In genomic region chr10:88826188-88826946, GRCm38 (mm10) we compare ENCODE assay signal across 8 mouse cellular contexts. TPM values are rescaled to one million over a fixed set of nuclear protein-coding genes. Genes with fewer than 3 reads are reported as not detected.
DNase-seq lines count a peak whose midpoint lies in the region; ATAC-seq and TF ChIP-seq lines count a peak whose summit lies in the region.

Utp20 (minus strand) TSS chr10:88826804.

- ATAC-seq in CD4-positive, CD25-positive, alpha-beta regulatory T cell, adult 4 months = peak; percentile 100
- peak; percentile 95 for ATAC-seq in heart, embryonic 15.5 days (replicated peaks; ENCODE audit: insufficient number of reproducible peaks, insufficient read depth, low FRiP score, low read depth)
- peak; percentile 95 for ATAC-seq in liver, embryonic 14.5 days (ENCODE audit: insufficient read depth)
- peak; percentile 99 for ATAC-seq in neural tube, embryonic 11.5 days (ENCODE audit: insufficient read depth, low FRiP score, low TSS enrichment)
- peak; percentile 99 for ATAC-seq in stomach, postnatal 0 days (ENCODE audit: low FRiP score, low TSS enrichment)

- no peaks in the 10 kb centered on the region for H3K9me3 ChIP-seq in forebrain, embryonic 10.5 days
- H3K9me3 ChIP-seq in heart, embryonic 15.5 days (replicated peaks) = no peaks in the 10 kb centered on the region
- no peaks in the 10 kb centered on the region for H3K9me3 ChIP-seq in liver, embryonic 14.5 days (ENCODE audit: control insufficient read depth, low read length)
- no peaks in the 10 kb centered on the region for H3K9me3 ChIP-seq in neural tube, embryonic 11.5 days (ENCODE audit: control insufficient read depth, low read length)
- no peaks in the 10 kb centered on the region for H3K9me3 ChIP-seq in stomach, postnatal 0 days (ENCODE audit: control insufficient read depth, low read length)

- H3K4me3 ChIP-seq in forebrain, embryonic 10.5 days = peak within 1 kb of the TSS; percentile 91
- H3K4me3 ChIP-seq in heart, embryonic 15.5 days = peak within 1 kb of the TSS; percentile 97
- H3K4me3 ChIP-seq in liver, embryonic 14.5 days (ENCODE audit: insufficient read depth in 1 of 2, low read depth in 2 of 2, low read length in 2 of 2) = peak within 1 kb of the TSS; percentile 66 to 83
- H3K4me3 ChIP-seq in neural tube, embryonic 11.5 days (ENCODE audit: low read depth, low read length) = peak within 1 kb of the TSS; percentile 89
- peak within 1 kb of the TSS; percentile 87 for H3K4me3 ChIP-seq in stomach, postnatal 0 days (ENCODE audit: low read depth, low read length)

- no peaks in the 10 kb centered on the region for H3K27me3 ChIP-seq in forebrain, embryonic 10.5 days (ENCODE audit: poor library complexity, severe bottlenecking)
- no peaks in the 10 kb centered on the region for H3K27me3 ChIP-seq in heart, embryonic 15.5 days
- no peaks in the 10 kb centered on the region for H3K27me3 ChIP-seq in liver, embryonic 14.5 days (ENCODE audit: control insufficient read depth, insufficient read depth, low read length)
- H3K27me3 ChIP-seq in neural tube, embryonic 11.5 days (ENCODE audit: control insufficient read depth, insufficient read depth, low read length) = no peaks in the 10 kb centered on the region
- no peaks in the 10 kb centered on the region for H3K27me3 ChIP-seq in stomach, postnatal 0 days (ENCODE audit: control insufficient read depth, insufficient read depth, low read length)

- peaks cover 37% of the 10 kb centered on the region for H3K36me3 ChIP-seq in forebrain, embryonic 10.5 days (replicated peaks)
- peaks cover 14% of the 10 kb centered on the region for H3K36me3 ChIP-seq in heart, embryonic 15.5 days
- no peaks in the 10 kb centered on the region; the same call in 1 of the 2 replicates for H3K36me3 ChIP-seq in liver, embryonic 14.5 days (replicated peaks; ENCODE audit: control insufficient read depth, insufficient read depth, low read depth)
- no peaks in the 10 kb centered on the region for H3K36me3 ChIP-seq in neural tube, embryonic 11.5 days (ENCODE audit: control insufficient read depth, insufficient read depth, low read length)
- H3K36me3 ChIP-seq in stomach, postnatal 0 days (ENCODE audit: control insufficient read depth, insufficient read depth, low read length) = no peaks in the 10 kb centered on the region; the same call in 1 of the 2 replicates

- peak; percentile 53 for DNase-seq in c-Kit-negative CD71-positive TER-119-positive erythroid progenitor cells, embryonic 14.5 days (ENCODE audit: low read depth, low spot score)
- peak; percentile 82 for DNase-seq in forebrain, embryonic 10.5 days (ENCODE audit: extremely low spot score, low spot score)
- peak; percentile 88 to 91 for DNase-seq in kidney, postnatal 25 days
- peak; percentile 66 to 72 (median 68) for DNase-seq in liver, embryonic 14.5 days (ENCODE audit: low read depth in 3 of 3, low spot score in 3 of 3)
- peak; percentile 85 for DNase-seq in neural tube, embryonic 11.5 days (ENCODE audit: low spot score)
- DNase-seq in stomach, postnatal 0 days (ENCODE audit: low spot score) = peak; percentile 88

- TF ChIP-seq CTCF in liver, embryonic 14.5 days (IDR thresholded peaks at IDR 0.05; ENCODE audit: low read depth) = no peak
- TF ChIP-seq CTCF in stomach, postnatal 0 days (IDR thresholded peaks at IDR 0.05; ENCODE audit: low read depth) = no peak

- H3K27ac ChIP-seq in forebrain, embryonic 10.5 days = peak within 1 kb of the TSS; percentile 87
- peak within 1 kb of the TSS; percentile 55; the same call in 1 of the 2 replicates for H3K27ac ChIP-seq in heart, embryonic 15.5 days
- H3K27ac ChIP-seq in liver, embryonic 14.5 days = no peak within 1 kb of the TSS
- H3K27ac ChIP-seq in neural tube, embryonic 11.5 days (ENCODE audit: low read depth, low read length) = no peak within 1 kb of the TSS
- H3K27ac ChIP-seq in stomach, postnatal 0 days (replicated peaks) = no peak within 1 kb of the TSS

- WGBS in forebrain, embryonic 10.5 days = under 1% methylated on average over 44 of the region's 44 CpGs
- WGBS in heart, embryonic 15.5 days = under 1% methylated on average over 44 of the region's 44 CpGs
- WGBS in liver, embryonic 14.5 days (ENCODE audit: insufficient replicate concordance) = under 1% methylated on average over 44 of the region's 44 CpGs
- under 1% methylated on average over 44 of the region's 44 CpGs for WGBS in neural tube, embryonic 11.5 days
- under 1% methylated on average over 44 of the region's 44 CpGs for WGBS in stomach, postnatal 0 days

- H3K9ac ChIP-seq in heart, embryonic 15.5 days = peak within 1 kb of the TSS; percentile 69
- peak within 1 kb of the TSS; percentile 55 for H3K9ac ChIP-seq in liver, embryonic 14.5 days (replicated peaks)
- peak within 1 kb of the TSS; percentile 80 for H3K9ac ChIP-seq in neural tube, embryonic 11.5 days (ENCODE audit: low read length)
- H3K9ac ChIP-seq in stomach, postnatal 0 days (ENCODE audit: low read length) = peak within 1 kb of the TSS; percentile 66

- H3K4me2 ChIP-seq in heart, embryonic 15.5 days = peak within 1 kb of the TSS; percentile 85
- H3K4me2 ChIP-seq in liver, embryonic 14.5 days (ENCODE audit: low read depth) = peak within 1 kb of the TSS; percentile 77
- H3K4me2 ChIP-seq in neural tube, embryonic 11.5 days (ENCODE audit: low read depth) = peak within 1 kb of the TSS; percentile 72
- H3K4me2 ChIP-seq in stomach, postnatal 0 days (replicated peaks; ENCODE audit: low read depth) = peak within 1 kb of the TSS; percentile 70

- peaks cover 14% of the 10 kb centered on the region for H3K4me1 ChIP-seq in forebrain, embryonic 10.5 days
- peaks cover 8% of the 10 kb centered on the region; the same call in 1 of the 2 replicates for H3K4me1 ChIP-seq in heart, embryonic 15.5 days (replicated peaks)
- H3K4me1 ChIP-seq in liver, embryonic 14.5 days (replicated peaks; ENCODE audit: control insufficient read depth in 2 of 2, insufficient read depth in 2 of 2, low read length in 1 of 2) = peaks cover 6 to 7% of the 10 kb centered on the region in 2 experiments; a peak in 3 of 4 replicates
- peaks cover 3% of the 10 kb centered on the region; the same call in 1 of the 2 replicates for H3K4me1 ChIP-seq in neural tube, embryonic 11.5 days (ENCODE audit: control insufficient read depth, insufficient read depth, low read length)
- H3K4me1 ChIP-seq in stomach, postnatal 0 days (replicated peaks; ENCODE audit: control insufficient read depth, insufficient read depth) = no peaks in the 10 kb centered on the region; the same call in 1 of the 2 replicates

- no peak for TF ChIP-seq EP300 in liver, embryonic 14.5 days (IDR thresholded peaks at IDR 0.05; ENCODE audit: low read depth)
- TF ChIP-seq EP300 in stomach, postnatal 0 days (optimal IDR thresholded peaks at IDR 0.05) = no peak

RNA-seq across cellular contexts. Expression of gene Utp20, which starts in this region (rescaled TPM):
- 10 to 100 TPM; 15.7 to 23.6 TPM for polyA plus RNA-seq in CD4-positive, CD25-positive, alpha-beta regulatory T cell, adult 4 months (2017; shearing (Covaris generic))
- polyA plus RNA-seq in forebrain, embryonic 10.5 days (2016; fragmentation: Nextera tagmentation; extraction: Ambion mirVana) = 25.8 and 26.5 TPM in 2 replicates
- polyA plus RNA-seq in heart, embryonic 15.5 days (2015; fragmentation: Nextera tagmentation; extraction: Ambion mirVana) = 7.1 and 9.5 TPM in 2 replicates
- 3.6 and 6.7 TPM in 2 replicates for polyA plus RNA-seq in liver, embryonic 14.5 days (2012; rRNA removed)
- polyA plus RNA-seq in liver, embryonic 14.5 days (2014; fragmentation: Nextera tagmentation; extraction: Ambion mirVana) = 6.6 and 8.1 TPM in 2 replicates
- polyA plus RNA-seq in neural tube, embryonic 11.5 days (2014; fragmentation: Nextera tagmentation; extraction: Ambion mirVana) = 20.0 and 20.6 TPM in 2 replicates
- 4.7 and 5.0 TPM in 2 replicates for polyA plus RNA-seq in stomach, postnatal 0 days (2015; fragmentation: Nextera tagmentation; extraction: Ambion mirVana)

Comparison
In these comparisons a context has a peak if more than half of its experiments do, and no peak if none do; other contexts are left out.
1. H3K27ac ChIP-seq: peak in forebrain, embryonic 10.5 days (single experiment) and heart, embryonic 15.5 days (single experiment); none in liver, embryonic 14.5 days (single experiment), neural tube, embryonic 11.5 days (single experiment) and stomach, postnatal 0 days (single experiment).
2. Peak in every context shown above with its lines, with median percentiles within 50 percentile points of each other: ATAC-seq, DNase-seq, H3K4me3 ChIP-seq, H3K4me2 ChIP-seq and H3K9ac ChIP-seq.